Mouse (Mus musculus): ENCODE data around the gene Slc43a1. TPM values are rescaled to one million over a fixed set of nuclear protein-coding genes. Genes with fewer than 3 reads are reported as not detected.
A peak's percentile ranks its signal among the peaks of the same experiment; 100 is the strongest.

Gene Slc43a1
- total RNA-seq, 1 experiment from 2014 or later: 3.4 TPM

- no peak for ATAC-seq (ENCODE audit: extremely low read depth, insufficient number of reproducible peaks, low FRiP score, poor library complexity, severe bottlenecking)
These were observed 21.5 kb downstream of the Slc43a1 start for GRCm38 (mm10) chr2:84859991-84860780.

GRCm38 (mm10) chr2:84861430-84861829 is 22.8 kb downstream of the Slc43a1 start:
- no peak for ATAC-seq (ENCODE audit: extremely low read depth, insufficient number of reproducible peaks, low FRiP score, poor library complexity, severe bottlenecking)

DNA sequence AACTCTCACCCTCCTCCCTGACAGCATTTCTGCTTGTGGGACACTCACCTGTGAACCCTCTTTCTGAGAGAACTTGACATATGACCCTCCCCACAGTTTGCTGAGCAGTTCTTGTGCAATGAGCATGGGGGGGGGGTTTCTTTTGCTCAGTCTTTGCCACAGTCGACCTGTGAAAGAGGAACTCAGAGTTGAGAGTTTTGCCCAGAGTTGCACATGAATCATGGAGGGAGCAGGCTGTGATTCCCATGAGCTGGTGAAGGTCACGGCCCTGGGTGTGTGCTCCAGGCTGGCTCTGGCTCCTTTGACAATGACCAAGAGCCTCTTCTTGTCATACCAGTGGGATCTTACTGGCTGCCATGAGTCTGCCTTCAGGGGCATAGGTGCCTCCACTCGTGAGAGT is 23.6 kb downstream of the Slc43a1 start:
- ATAC-seq (ENCODE audit: extremely low read depth, insufficient number of reproducible peaks, low FRiP score, poor library complexity, severe bottlenecking): no peak

GRCm38 (mm10) chr2:84865616-84866571 is 27.2 kb downstream of the Slc43a1 start:
- ATAC-seq (ENCODE audit: extremely low read depth, insufficient number of reproducible peaks, low FRiP score, poor library complexity, severe bottlenecking): peak; percentile 44; the same call in 1 of the 2 replicates

- ATAC-seq (ENCODE audit: extremely low read depth, insufficient number of reproducible peaks, low FRiP score, poor library complexity, severe bottlenecking): peak; percentile 40; the same call in 1 of the 2 replicates
These were observed 29.9 kb downstream of the Slc43a1 start for GRCm38 (mm10) chr2:84868521-84868943.

DNA sequence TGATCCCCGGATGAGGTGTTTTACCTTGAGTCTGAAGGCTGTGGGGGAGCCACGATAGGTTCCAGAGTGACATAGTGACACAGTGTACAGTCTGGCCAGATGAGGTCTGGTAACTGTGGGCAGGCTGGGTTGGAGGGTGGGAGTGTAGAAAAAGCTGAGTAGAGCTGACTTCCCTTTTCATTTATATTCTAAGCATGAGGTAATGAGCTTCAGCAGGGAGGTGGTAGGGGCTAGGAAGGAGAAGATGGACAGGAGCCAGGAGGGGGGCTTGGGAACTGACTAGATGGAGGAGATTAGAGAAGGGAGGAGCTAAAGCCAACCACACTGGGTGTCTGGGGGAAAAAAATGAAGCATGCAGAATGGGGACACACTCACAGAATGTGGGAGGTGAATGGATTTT is 30.3 kb downstream of the Slc43a1 start:
- no peak for ATAC-seq (ENCODE audit: extremely low read depth, insufficient number of reproducible peaks, low FRiP score, poor library complexity, severe bottlenecking)

GRCm38 (mm10) chr2:84870623-84871160 is 32.0 kb downstream of the Slc43a1 start:
- ATAC-seq (ENCODE audit: extremely low read depth, insufficient number of reproducible peaks, low FRiP score, poor library complexity, severe bottlenecking): peak; percentile 11; the same call in 1 of the 2 replicates

DNA sequence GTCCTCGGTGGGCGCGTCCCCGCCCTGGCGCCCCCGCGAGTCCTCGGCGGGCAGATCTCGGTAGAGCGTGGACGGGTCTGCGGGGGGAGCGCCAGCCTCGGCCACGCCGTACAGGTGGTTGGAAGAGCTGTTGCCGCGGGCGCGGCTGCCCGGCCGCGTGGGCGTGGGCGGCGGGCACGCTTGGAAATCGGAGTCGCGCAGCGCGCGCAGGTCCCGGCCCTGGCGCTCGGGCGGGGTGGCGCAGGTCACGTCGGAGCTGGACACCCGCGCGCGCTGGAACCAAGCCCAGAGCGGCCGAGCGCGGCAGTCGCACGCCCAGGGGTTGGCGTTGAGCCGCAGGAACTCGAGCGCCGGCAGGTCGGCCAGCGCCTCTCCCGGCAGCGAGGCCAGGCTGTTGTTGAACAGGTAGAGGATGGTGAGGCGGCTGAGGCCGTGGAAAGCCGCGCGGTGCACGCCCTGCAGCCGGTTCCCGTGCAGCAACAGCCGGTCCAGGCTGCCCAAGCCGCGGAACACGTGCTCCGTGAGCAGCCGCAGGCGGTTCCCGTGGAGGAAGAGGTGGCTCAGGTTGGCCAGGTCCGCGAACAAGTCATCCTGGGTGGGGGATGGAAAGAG is 33.6 kb downstream of the Slc43a1 start:
- no peak for ATAC-seq (ENCODE audit: extremely low read depth, insufficient number of reproducible peaks, low FRiP score, poor library complexity, severe bottlenecking)

DNA sequence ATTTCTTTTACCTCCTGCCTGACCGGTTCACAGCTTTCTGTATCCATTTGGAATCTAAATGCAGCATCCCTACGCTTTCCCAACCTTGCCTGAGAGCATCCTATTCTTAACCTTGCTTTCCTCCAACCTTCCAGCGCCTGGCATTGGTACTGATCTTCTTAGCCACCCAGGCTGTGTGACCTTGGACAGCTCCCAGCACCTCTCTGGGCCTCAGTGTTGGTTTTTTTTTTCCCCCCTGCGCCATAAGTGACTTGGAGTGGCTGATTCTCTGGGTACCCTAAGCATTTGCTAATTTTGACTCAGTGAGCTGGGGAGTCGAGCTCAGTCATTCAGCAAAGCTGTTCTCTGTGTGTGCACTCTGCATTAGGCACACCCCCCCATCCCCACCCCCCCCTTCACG is 37.2 kb downstream of the Slc43a1 start:
- ATAC-seq (ENCODE audit: extremely low read depth, insufficient number of reproducible peaks, low FRiP score, poor library complexity, severe bottlenecking): no peak

DNA sequence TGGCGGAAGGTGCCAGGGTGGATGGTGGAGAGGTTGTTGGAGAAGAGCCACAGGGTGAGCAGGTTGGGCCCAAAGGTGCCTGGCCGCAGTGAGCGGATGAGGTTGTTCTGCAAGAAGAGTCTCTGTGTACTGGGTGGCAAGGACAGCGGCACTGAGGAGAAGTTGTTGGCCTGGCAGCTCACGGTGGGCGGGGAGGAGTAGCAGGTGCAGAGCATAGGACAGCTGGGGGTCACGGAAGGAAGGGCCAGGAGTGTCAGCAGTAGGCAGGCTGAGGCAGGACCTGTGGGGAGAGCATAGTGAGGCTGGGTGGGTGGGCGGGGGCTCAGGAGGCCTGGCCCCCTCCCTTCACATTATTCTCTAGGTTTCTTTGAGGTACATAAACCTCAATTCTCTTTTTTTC is 41.9 kb downstream of the Slc43a1 start:
- ATAC-seq (ENCODE audit: extremely low read depth, insufficient number of reproducible peaks, low FRiP score, poor library complexity, severe bottlenecking): no peak

DNA sequence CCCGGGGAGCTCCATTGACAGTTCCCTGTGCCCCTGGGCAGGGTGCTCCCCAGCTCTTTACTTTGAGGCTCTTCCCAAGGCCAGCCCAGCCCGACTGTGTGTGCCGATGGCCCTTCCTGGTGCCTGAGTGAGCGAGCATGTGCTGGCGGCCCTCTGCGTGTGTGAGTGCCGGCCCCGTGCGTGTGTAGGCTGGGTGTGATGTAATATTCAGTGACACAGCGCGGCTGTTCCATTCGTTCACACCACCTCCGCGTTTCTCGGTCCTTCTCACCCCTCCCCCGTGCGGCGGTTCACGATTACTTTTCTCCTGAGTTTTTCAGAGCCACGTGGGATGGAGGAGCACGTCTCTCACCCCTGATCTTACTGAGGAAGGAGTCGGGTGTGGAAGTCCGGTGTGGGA is 44.0 kb downstream of the Slc43a1 start:
- no peak for ATAC-seq (ENCODE audit: extremely low read depth, insufficient number of reproducible peaks, low FRiP score, poor library complexity, severe bottlenecking)

DNA sequence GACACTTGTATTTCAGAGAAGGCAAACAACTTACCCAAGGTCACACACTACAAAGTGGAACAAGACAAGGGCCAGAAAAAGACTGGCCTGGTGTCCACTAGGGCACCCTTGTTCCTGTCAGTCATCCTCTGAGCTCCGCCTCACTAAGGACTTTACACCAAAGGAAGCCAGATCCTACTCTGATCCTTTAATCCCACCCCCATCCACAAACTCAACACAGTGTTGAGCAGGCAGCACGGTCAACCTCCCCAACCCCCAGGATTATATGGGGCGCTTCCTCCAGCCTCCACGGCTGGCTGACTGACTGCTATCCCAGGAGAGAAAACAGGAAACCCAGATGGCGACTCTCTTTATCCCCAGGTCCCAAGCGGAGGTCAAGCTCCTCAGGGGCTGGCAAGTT is 44.4 kb downstream of the Slc43a1 start:
- ATAC-seq (ENCODE audit: extremely low read depth, insufficient number of reproducible peaks, low FRiP score, poor library complexity, severe bottlenecking): no peak

DNA sequence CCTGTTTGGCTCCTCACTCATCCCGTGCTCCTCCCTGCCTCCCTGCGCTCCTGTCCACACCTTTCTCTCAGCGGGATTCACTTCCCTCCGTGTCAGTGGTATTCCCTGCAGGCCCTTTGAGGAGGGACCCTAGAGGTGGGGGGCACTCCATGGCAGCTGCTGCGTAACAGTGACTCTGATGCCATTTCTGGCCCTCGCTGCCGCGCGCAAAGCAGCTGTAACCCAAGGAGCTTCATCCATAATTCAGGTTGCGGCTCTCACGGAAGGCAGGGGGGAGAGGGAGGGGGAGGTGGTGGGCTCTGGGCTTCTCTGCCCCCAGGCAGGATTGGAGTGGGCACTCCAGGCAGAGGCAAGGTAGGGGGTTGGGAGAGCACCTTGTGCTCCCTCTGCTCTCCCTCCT is 44.9 kb downstream of the Slc43a1 start:
- no peak for ATAC-seq (ENCODE audit: extremely low read depth, insufficient number of reproducible peaks, low FRiP score, poor library complexity, severe bottlenecking)

- no peak for ATAC-seq (ENCODE audit: extremely low read depth, insufficient number of reproducible peaks, low FRiP score, poor library complexity, severe bottlenecking)
These were observed 45.3 kb downstream of the Slc43a1 start for GRCm38 (mm10) chr2:84883942-84884341.

DNA sequence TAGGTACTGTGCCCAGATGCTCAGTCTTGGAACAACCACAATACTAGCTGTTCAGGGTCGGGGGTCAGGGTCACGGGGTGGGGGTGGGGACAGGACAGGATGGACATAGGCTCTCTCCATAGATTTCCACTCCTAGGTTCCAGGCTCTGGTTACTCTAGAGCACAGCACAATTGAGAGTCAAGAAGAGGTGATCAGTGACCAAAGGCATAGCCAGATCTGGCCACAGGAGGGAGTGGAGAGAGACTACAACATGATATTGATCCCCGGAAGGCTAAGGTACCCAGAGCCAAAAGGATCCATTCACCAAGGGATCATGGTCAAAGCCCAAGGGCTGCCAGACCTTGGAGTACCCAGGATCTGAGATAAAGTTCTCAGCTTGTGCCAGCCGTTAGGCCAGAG is 46.0 kb downstream of the Slc43a1 start:
- no peak for ATAC-seq (ENCODE audit: extremely low read depth, insufficient number of reproducible peaks, low FRiP score, poor library complexity, severe bottlenecking)

- no peak for ATAC-seq (ENCODE audit: extremely low read depth, insufficient number of reproducible peaks, low FRiP score, poor library complexity, severe bottlenecking)
These were observed 46.7 kb downstream of the Slc43a1 start for GRCm38 (mm10) chr2:84885084-84886055.

GRCm38 (mm10) chr2:84886234-84886731 is 47.6 kb downstream of the Slc43a1 start, which contains the start of gene Rtn4rl2:
TSS of gene Rtn4rl2 (minus strand) at chr2:84886710.
- ATAC-seq (ENCODE audit: extremely low read depth, insufficient number of reproducible peaks, low FRiP score, poor library complexity, severe bottlenecking): no peak

GRCm38 (mm10) chr2:84886821-84887281 is 48.2 kb downstream of the Slc43a1 start:
- ATAC-seq (ENCODE audit: extremely low read depth, insufficient number of reproducible peaks, low FRiP score, poor library complexity, severe bottlenecking): no peak

Measured in neutrophil, adult 5-6 weeks (primary cell).